Mouse (Mus musculus): ENCODE data around the gene Mast4.

- TF ChIP-seq POLR2A (IDR thresholded peaks at IDR 0.05; ENCODE audit: control insufficient read depth in 1 of 2, insufficient read depth in 1 of 2, low read depth in 1 of 2, low read length in 2 of 2, poor library complexity in 1 of 2) (no peak), CTCF (IDR thresholded peaks at IDR 0.05 in 2 of 3, conservative IDR thresholded peaks at IDR 0.05 in 1 of 3; ENCODE audit: control insufficient read depth in 1 of 3, insufficient read depth in 1 of 3, low read depth in 2 of 3, low read length in 3 of 3, poor library complexity in 1 of 3, severe bottlenecking in 1 of 3) (no peak), TAL1 (IDR thresholded peaks at IDR 0.05; ENCODE audit: low read length) (no peak), USF1 (IDR thresholded peaks at IDR 0.05; ENCODE audit: low read depth, low read length) (no peak), BHLHE40 (IDR thresholded peaks at IDR 0.05; ENCODE audit: borderline replicate concordance, low read depth, low read length) (no peak), EP300 (IDR thresholded peaks at IDR 0.05; ENCODE audit: low read depth in 1 of 2, low read length in 2 of 2) (no peak), KAT2A (conservative IDR thresholded peaks at IDR 0.05; ENCODE audit: low read depth, low read length) (no peak), CHD2 (IDR thresholded peaks at IDR 0.05; ENCODE audit: low read length) (no peak), MAX (IDR thresholded peaks at IDR 0.05; ENCODE audit: low read length) (no peak), USF2 (IDR thresholded peaks at IDR 0.05; ENCODE audit: borderline replicate concordance in 1 of 2, insufficient read depth in 1 of 2, low read depth in 1 of 2, low read length in 2 of 2) (no peak), MXI1 (IDR thresholded peaks at IDR 0.05; ENCODE audit: low read depth, low read length) (no peak), GATA1 (IDR thresholded peaks at IDR 0.05; ENCODE audit: low read depth, low read length) (no peak), TCF12 (IDR thresholded peaks at IDR 0.05; ENCODE audit: low read depth, low read length) (no peak), UBTF (IDR thresholded peaks at IDR 0.05; ENCODE audit: borderline replicate concordance, insufficient read depth, low read depth, low read length) (no peak)
These were observed 570.1 kb downstream of the Mast4 start for GRCm38 (mm10) chr13:102764218-102764617.

All from MEL (cell line).